8 mouse cellular contexts compared by ENCODE assay signal in genomic region chr2:32821041-32821802, GRCm38 (mm10). TPM values are rescaled to one million over a fixed set of nuclear protein-coding genes. Genes with fewer than 3 reads are reported as not detected.
DNase-seq lines count a peak whose midpoint lies in the region; ATAC-seq lines count a peak whose summit lies in the region.

No protein-coding gene starts in this region.

- no peak overlapping the region for H3K4me2 ChIP-seq in liver, embryonic 12.5 days

- no peak overlapping the region for H3K27ac ChIP-seq in liver, embryonic 12.5 days

- 0 out of 2 replicates have a peak, but pooled peaks cover 3% of the 10 kb centered on the region for H3K36me3 ChIP-seq in liver, embryonic 12.5 days

- no peak overlapping the region for H3K9ac ChIP-seq in liver, embryonic 12.5 days

- H3K4me3 ChIP-seq in liver, embryonic 12.5 days = no peak overlapping the region

- WGBS in liver, embryonic 12.5 days (ENCODE audit: insufficient replicate concordance) = 51% methylated on average over 11 of the region's 11 CpGs

- peak; percentile 58 to 61 for DNase-seq in cerebellum, adult 18-20 months
- no peak for DNase-seq in cerebellum, adult 11 months
- peak; percentile 36 for DNase-seq in left cerebral cortex, postnatal 4 days
- DNase-seq in left cerebral cortex, adult 18-20 months (ENCODE audit: low spot score in 2 of 2) = no peak
- peak; percentile 59 to 70 for DNase-seq in cerebellum, postnatal 25 days
- peak; percentile 29 for DNase-seq in spleen, adult 12 weeks (ENCODE audit: low spot score)
- no peak for DNase-seq in frontal cortex, postnatal 10 days (ENCODE audit: low spot score in 2 of 2)

- H3K9me3 ChIP-seq in liver, embryonic 12.5 days (replicated peaks) = no peaks in the 10 kb centered on the region

- no peaks in the 10 kb centered on the region for H3K27me3 ChIP-seq in liver, embryonic 12.5 days (replicated peaks)

- ATAC-seq in liver, embryonic 12.5 days = peak; percentile 52

- no peaks in the 10 kb centered on the region for H3K4me1 ChIP-seq in liver, embryonic 12.5 days

- intact Hi-C loops in left cerebral cortex, postnatal 4 days (cut with DNase I) = no loop called here

RNA-seq across cellular contexts. Expression of gene Stxbp1, which starts 25.8 kb away (rescaled TPM):
- total RNA-seq in left cerebral cortex, postnatal 4 days (2021) = 100 to 1,000 TPM; 557 to 578 TPM
- total RNA-seq in left cerebral cortex, adult 18-20 months (2021) = 1,000 to 10,000 TPM in 1 of 2 experiments, 100 to 1,000 TPM in 1; 951 to 1,006 TPM
- polyA plus RNA-seq in liver, embryonic 12.5 days (2016; fragmentation: Nextera tagmentation; extraction: Ambion mirVana) = 5.8 and 5.9 TPM in 2 replicates

RNA-seq across cellular contexts. Expression of gene Cfap157, which starts 37.0 kb away (rescaled TPM):
- total RNA-seq in left cerebral cortex, postnatal 4 days (2021) = under 1 TPM; 0.34 to 0.58 TPM
- under 1 TPM; 0.28 to 0.33 TPM for total RNA-seq in left cerebral cortex, adult 18-20 months (2021)
- 0.44 and 0.54 TPM in 2 replicates for polyA plus RNA-seq in liver, embryonic 12.5 days (2016; fragmentation: Nextera tagmentation; extraction: Ambion mirVana)

RNA-seq across cellular contexts. Expression of gene Ptrh1, which starts 45.6 kb away (rescaled TPM):
- total RNA-seq in left cerebral cortex, postnatal 4 days (2021) = 10 to 100 TPM in 1 of 2 experiments, 1 to 10 TPM in 1; 6.5 to 11.2 TPM
- total RNA-seq in left cerebral cortex, adult 18-20 months (2021) = 10 to 100 TPM in 1 of 2 experiments, 1 to 10 TPM in 1; 8.1 to 10.2 TPM
- 3.3 and 3.5 TPM in 2 replicates for polyA plus RNA-seq in liver, embryonic 12.5 days (2016; fragmentation: Nextera tagmentation; extraction: Ambion mirVana)

RNA-seq across cellular contexts. Expression of gene Ttc16, which starts 45.8 kb away (rescaled TPM):
- total RNA-seq in left cerebral cortex, postnatal 4 days (2021) = under 1 TPM; 0.42 to 0.66 TPM
- total RNA-seq in left cerebral cortex, adult 18-20 months (2021) = 1 to 10 TPM in 1 of 2 experiments, under 1 TPM in 1; 0.88 to 1.0 TPM
- 0.12 and 0.26 TPM in 2 replicates for polyA plus RNA-seq in liver, embryonic 12.5 days (2016; fragmentation: Nextera tagmentation; extraction: Ambion mirVana)

RNA-seq across cellular contexts. Expression of gene Fam129b, which starts 54.7 kb away (rescaled TPM):
- 10 to 100 TPM; 55.1 to 63.3 TPM for total RNA-seq in left cerebral cortex, postnatal 4 days (2021)
- total RNA-seq in left cerebral cortex, adult 18-20 months (2021) = 10 to 100 TPM; 29.6 to 35.3 TPM
- 11.9 and 12.4 TPM in 2 replicates for polyA plus RNA-seq in liver, embryonic 12.5 days (2016; fragmentation: Nextera tagmentation; extraction: Ambion mirVana)

Comparison
In these comparisons a context has a peak if more than half of its experiments do, and no peak if none do; other contexts are left out.
1. DNase-seq: peak in cerebellum, adult 18-20 months (2 of 2), left cerebral cortex, postnatal 4 days (single experiment), cerebellum, postnatal 25 days (2 of 2) and spleen, adult 12 weeks (single experiment); none in cerebellum, adult 11 months (single experiment), left cerebral cortex, adult 18-20 months (0 of 2) and frontal cortex, postnatal 10 days (0 of 2).